Mouse (Mus musculus): ENCODE results near the gene Gm20388.

DNA sequence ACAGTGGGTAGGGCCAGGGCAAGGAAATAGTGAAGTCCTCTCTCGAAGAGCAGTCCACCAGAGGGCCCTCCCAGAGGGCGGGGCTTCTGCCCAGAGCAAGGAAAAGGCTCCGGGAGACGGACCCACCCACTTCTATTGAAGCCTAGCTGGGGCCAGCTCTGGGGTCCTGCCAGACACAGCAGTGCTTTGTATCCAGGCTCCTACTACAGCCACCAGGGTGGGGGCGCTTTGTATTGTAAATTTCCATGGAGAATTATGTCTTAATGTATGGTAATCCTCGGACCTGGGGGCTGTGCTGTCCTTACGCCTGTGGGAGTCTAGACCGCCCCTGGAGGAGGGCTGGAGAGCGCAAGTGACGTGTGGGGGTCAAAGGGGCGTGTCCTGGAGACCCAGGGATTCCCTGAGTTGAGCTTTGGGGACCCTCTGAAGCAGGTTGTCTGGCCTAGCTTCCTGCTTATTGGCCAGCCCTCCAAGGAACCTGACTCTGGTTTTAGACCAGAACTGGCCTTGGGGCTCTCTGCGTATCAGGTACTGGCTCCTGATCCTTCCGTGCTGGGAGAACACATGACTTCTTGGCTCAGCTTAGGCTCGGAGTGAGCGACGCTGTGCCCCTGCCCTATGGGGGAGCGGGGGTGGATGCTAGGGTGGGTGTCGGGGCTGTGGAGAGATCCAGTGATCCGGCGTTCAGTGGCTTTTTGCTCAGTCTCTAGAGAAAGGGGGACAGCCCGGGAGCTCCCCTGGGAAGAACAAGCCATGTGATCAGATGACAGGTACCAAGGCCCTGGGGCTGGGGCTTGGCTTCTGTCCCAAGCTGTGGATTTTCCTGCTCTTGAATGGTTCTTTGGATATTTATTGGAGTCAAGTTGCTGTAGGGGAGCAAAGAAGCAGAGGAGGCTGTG, 598.7 kb downstream of the Gm20388 start:
- TF ChIP-seq CTCF (IDR thresholded peaks at IDR 0.05; ENCODE audit: low read depth), result peak; percentile 49
- no peak for TF ChIP-seq EP300 (optimal IDR thresholded peaks at IDR 0.05)
